Mouse (Mus musculus) G1E (cell line): ENCODE measurements at regions not wholly inside any gene's neighbourhood (a gene's known extent, or its start where the extent isn't known, plus 50 kb on each side); places are given as distances from the start of the nearest gene placed in this dataset.

Experiments
- ATAC-seq: 2 replicates; pipeline ENCODE4 v1.8.0; 2016; ENCODE audit warnings: mild to moderate bottlenecking; ENCODE audit not compliant: insufficient number of reproducible peaks, poor library complexity, low FRiP score, severe bottlenecking; ENCODE audit errors: extremely low read depth
- DNase-seq: peaks from one replicate; pipeline ENCODE4 v3.0.0; 2012; ENCODE audit warnings: low spot score
- H3K27me3 ChIP-seq: 2 replicates; pipeline ENCODE4 v1.6.1; 2012; ENCODE audit warnings: mild to moderate bottlenecking, low read length, inconsistent platforms; ENCODE audit not compliant: insufficient read depth
- H3K36me3 ChIP-seq: replicated peaks from 2 replicates; pipeline ENCODE3; 2012; ENCODE audit warnings: mild to moderate bottlenecking, inconsistent platforms
- H3K4me1 ChIP-seq: 2 replicates; pipeline ENCODE4 v1.6.1; 2012; ENCODE audit warnings: low read depth, low read length, inconsistent platforms, mixed read lengths; ENCODE audit not compliant: insufficient read depth
- H3K4me3 ChIP-seq: 2 replicates; pipeline ENCODE4 v1.5.1; 2012; ENCODE audit warnings: low read depth, mild to moderate bottlenecking, inconsistent platforms, low read length, moderate library complexity, mixed read lengths
- H3K9me3 ChIP-seq: replicated peaks from 2 replicates; pipeline ENCODE4 v1.6.1; 2012; ENCODE audit warnings: inconsistent platforms
- CTCF ChIP-seq: IDR thresholded peaks from 2 replicates; pipeline ENCODE4 v1.5.1; 2012; ENCODE audit warnings: low read depth, low read length, inconsistent platforms, mixed read lengths
- GATA1 ChIP-seq: IDR thresholded peaks from 2 replicates; pipeline ENCODE4 v1.6.1; 2012; ENCODE audit warnings: borderline replicate concordance, low read length, inconsistent platforms, mixed read lengths
- GATA2 ChIP-seq: IDR thresholded peaks from 2 replicates; pipeline ENCODE4 v1.6.1; 2012; ENCODE audit warnings: low read depth, low read length, inconsistent platforms, borderline replicate concordance
- POLR2AphosphoS5 ChIP-seq: IDR thresholded peaks from 2 replicates; pipeline ENCODE4 v1.6.1; 2012; ENCODE audit warnings: low read depth, low read length, inconsistent platforms; ENCODE audit not compliant: insufficient replicate concordance
- TAL1 ChIP-seq: conservative IDR thresholded peaks from 2 replicates; pipeline ENCODE4 v1.6.1; 2012; ENCODE audit warnings: low read depth, low read length, inconsistent platforms, mixed read lengths

- Histone ChIP-seq H3K4me1 (no peaks in the 10 kb centered on the region), H3K27me3 (no peaks in the 10 kb centered on the region), H3K36me3 (no peaks in the 10 kb centered on the region), H3K9me3 (peaks cover 42% of the 10 kb centered on the region), H3K4me3 (no peak overlapping the region)
- no peak for ATAC-seq
- no peak for DNase-seq
- no peak for TF ChIP-seq CTCF
- TF ChIP-seq TAL1 = no peak
- TF ChIP-seq GATA1 = no peak
These were observed 125.8 kb upstream of the Maf start for GRCm38 (mm10) chr8:115833391-115833790.

GRCm38 (mm10) chr8:115831675-115832074, 124.1 kb upstream of the Maf start:
- no peak for ATAC-seq
- no peak for TF ChIP-seq CTCF
- no peak for TF ChIP-seq POLR2AphosphoS5
- TF ChIP-seq GATA1 = no peak
- TF ChIP-seq TAL1 = no peak
- TF ChIP-seq GATA2 = no peak
- no peak for DNase-seq

GRCm38 (mm10) chr8:115830012-115830662, 122.5 kb upstream of the Maf start:
- TF ChIP-seq POLR2AphosphoS5 (no peak), GATA2 (no peak), GATA1 (no peak), CTCF (no peak), TAL1 (no peak)

More at GRCm38 (mm10) chr8:115831675-115832074, 124.1 kb upstream of the Maf start:
- Histone ChIP-seq H3K27me3 (no peaks in the 10 kb centered on the region), H3K36me3 (no peaks in the 10 kb centered on the region), H3K4me3 (no peak overlapping the region), H3K9me3 (peaks cover 38% of the 10 kb centered on the region), H3K4me1 (no peaks in the 10 kb centered on the region)

GRCm38 (mm10) chr8:115826516-115826915, 118.9 kb upstream of the Maf start:
- Histone ChIP-seq H3K4me3 (no peak overlapping the region), H3K4me1 (no peaks in the 10 kb centered on the region), H3K27me3 (no peaks in the 10 kb centered on the region), H3K36me3 (no peaks in the 10 kb centered on the region), H3K9me3 (peaks cover 29% of the 10 kb centered on the region)
- TF ChIP-seq TAL1 (no peak), CTCF (no peak), GATA2 (no peak), POLR2AphosphoS5 (no peak), GATA1 (no peak)
- DNase-seq (no peak), ATAC-seq (no peak)

More at GRCm38 (mm10) chr8:115830012-115830662, 122.5 kb upstream of the Maf start:
- ATAC-seq (no peak), DNase-seq (no peak)
- Histone ChIP-seq H3K4me3 (no peak overlapping the region), H3K9me3 (peaks cover 41% of the 10 kb centered on the region), H3K36me3 (no peaks in the 10 kb centered on the region), H3K4me1 (no peaks in the 10 kb centered on the region), H3K27me3 (no peaks in the 10 kb centered on the region)

GRCm38 (mm10) chr8:115825899-115826502, 118.4 kb upstream of the Maf start:
- TF ChIP-seq GATA2 = no peak
- no peak for TF ChIP-seq CTCF
- no peak for TF ChIP-seq TAL1
- TF ChIP-seq GATA1 = no peak
- TF ChIP-seq POLR2AphosphoS5 = no peak
- Histone ChIP-seq H3K4me1 (no peaks in the 10 kb centered on the region), H3K36me3 (no peaks in the 10 kb centered on the region), H3K4me3 (no peak overlapping the region), H3K9me3 (peaks cover 26% of the 10 kb centered on the region), H3K27me3 (no peaks in the 10 kb centered on the region)
- DNase-seq (no peak), ATAC-seq (no peak)

GRCm38 (mm10) chr8:115824478-115824785, 116.8 kb upstream of the Maf start:
- Histone ChIP-seq H3K9me3 (peaks cover 18% of the 10 kb centered on the region), H3K27me3 (no peaks in the 10 kb centered on the region), H3K4me3 (no peak overlapping the region), H3K4me1 (no peaks in the 10 kb centered on the region), H3K36me3 (no peaks in the 10 kb centered on the region)
- ATAC-seq (no peak), DNase-seq (no peak)
- no peak for TF ChIP-seq CTCF
